Mouse (Mus musculus): ENCODE data around the gene Rabl6.

GRCm38 (mm10) chr2:25574136-25574535, 34.2 kb downstream of the Rabl6 start:
- TF ChIP-seq POLR2A (IDR thresholded peaks at IDR 0.05; ENCODE audit: borderline replicate concordance, control insufficient read depth, low read depth, low read length) (no peak), CTCF (IDR thresholded peaks at IDR 0.05; ENCODE audit: control insufficient read depth, insufficient read depth, low read length) (no peak)
